Mouse (Mus musculus) embryonic fibroblast, embryonic 13.5 days (primary cell): ENCODE results near the gene Agap1. TPM values are rescaled to one million over a fixed set of nuclear protein-coding genes. Genes with fewer than 3 reads are reported as not detected.

Experiments used
- H3K27ac ChIP-seq: 2 replicates; pipeline ENCODE4 v1.5.1; 2012; ENCODE audit warnings: low read length, control low read depth, inconsistent platforms; ENCODE audit not compliant: insufficient read depth
- H3K4me1 ChIP-seq: 2 replicates; pipeline ENCODE4 v1.6.1; 2011; ENCODE audit warnings: low read length; ENCODE audit not compliant: control insufficient read depth, insufficient read depth
- H3K4me3 ChIP-seq: 2 replicates; pipeline ENCODE4 v1.5.1; 2011; ENCODE audit warnings: mild to moderate bottlenecking, control low read depth, low read length; ENCODE audit not compliant: insufficient read depth
- CTCF ChIP-seq: IDR thresholded peaks from 2 replicates; pipeline ENCODE4 v1.5.1; 2011; ENCODE audit warnings: mild to moderate bottlenecking, control low read depth, low read length, moderate library complexity, borderline replicate concordance; ENCODE audit not compliant: insufficient read depth
- POLR2A ChIP-seq: IDR thresholded peaks from 2 replicates; pipeline ENCODE4 v1.6.1; 2011; ENCODE audit warnings: low read depth, mild to moderate bottlenecking, control low read depth, low read length, moderate library complexity
- polyA plus RNA-seq: library from polyadenylated mRNA; stranded (reverse); fragments of >200 nt; gene quantifications from 2 replicates; pipeline ENCODE4 v1.2.4, GENCODE M21; 2011; ENCODE audit warnings: low read depth; ENCODE audit not compliant: missing spikeins, insufficient read length

Agap1 gene
- polyA plus RNA-seq, 1 experiment, result 32.1 TPM

- TF ChIP-seq CTCF, result no peak
- TF ChIP-seq POLR2A, result no peak
- Histone ChIP-seq H3K4me3 (no peak overlapping the region), H3K27ac (no peak overlapping the region), H3K4me1 (no peaks in the 10 kb centered on the region)
Observed at GRCm38 (mm10) chr1:89935493-89936348, 481.1 kb downstream of the Agap1 start.

GRCm38 (mm10) chr1:89938884-89939595 is 484.4 kb downstream of the Agap1 start:
- no peak overlapping the region for H3K4me3 ChIP-seq
- H3K27ac ChIP-seq, result no peak overlapping the region
- H3K4me1 ChIP-seq, result no peaks in the 10 kb centered on the region
- no peak for TF ChIP-seq POLR2A
- TF ChIP-seq CTCF, result no peak

- H3K4me1 ChIP-seq, result 0 out of 2 replicates have a peak, but pooled peaks cover 3% of the 10 kb centered on the region
- TF ChIP-seq POLR2A, result no peak
- TF ChIP-seq CTCF, result no peak
- no peak overlapping the region for H3K27ac ChIP-seq
- no peak overlapping the region for H3K4me3 ChIP-seq
Observed at GRCm38 (mm10) chr1:89939596-89939960, 485.0 kb downstream of the Agap1 start.

GRCm38 (mm10) chr1:89939981-89940726 is 485.5 kb downstream of the Agap1 start:
- TF ChIP-seq CTCF (peak; percentile 71), POLR2A (no peak)
- 0 out of 2 replicates have a peak, but pooled peaks cover 3% of the 10 kb centered on the region for H3K4me1 ChIP-seq
- no peak overlapping the region for H3K4me3 ChIP-seq
- H3K27ac ChIP-seq, result no peak overlapping the region

DNA sequence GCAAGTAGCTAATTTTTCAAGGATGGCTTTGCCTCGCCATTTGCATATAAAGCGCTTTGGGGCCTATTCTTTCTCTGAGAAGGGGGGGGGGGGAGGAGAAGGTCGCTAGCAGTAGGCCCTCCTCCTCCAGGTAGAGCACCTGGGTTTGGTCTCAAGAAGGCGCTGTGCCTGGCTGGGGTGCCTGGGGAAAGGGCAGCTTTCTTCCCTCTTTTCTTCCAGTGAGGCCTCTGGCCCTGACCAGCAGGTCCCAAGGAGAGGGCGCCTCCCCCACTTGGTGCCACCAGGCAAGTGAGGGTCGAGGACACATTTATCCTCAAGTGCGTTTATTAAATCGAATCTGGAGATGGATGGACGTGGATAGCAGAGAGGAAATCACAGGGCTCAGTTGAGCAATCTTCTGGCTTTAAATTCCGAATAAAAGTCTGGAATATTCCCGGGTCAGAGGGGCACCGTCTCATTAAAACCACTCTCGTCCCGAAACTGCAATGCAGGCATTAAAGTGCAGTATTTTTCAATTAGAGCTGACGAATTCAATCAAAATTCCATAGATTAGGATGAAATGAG is 486.4 kb downstream of the Agap1 start:
- Histone ChIP-seq H3K4me3 (no peak overlapping the region), H3K4me1 (0 out of 2 replicates have a peak, but pooled peaks cover 3% of the 10 kb centered on the region), H3K27ac (no peak overlapping the region)
- TF ChIP-seq POLR2A, result no peak
- TF ChIP-seq CTCF, result no peak

GRCm38 (mm10) chr1:89941701-89942381 is 487.2 kb downstream of the Agap1 start:
- Histone ChIP-seq H3K27ac (no peak overlapping the region), H3K4me3 (peak overlapping the region; percentile 20), H3K4me1 (0 out of 2 replicates have a peak, but pooled peaks cover 3% of the 10 kb centered on the region)
- TF ChIP-seq CTCF, result no peak
- no peak for TF ChIP-seq POLR2A

GRCm38 (mm10) chr1:89942395-89942976 is 487.9 kb downstream of the Agap1 start:
- TF ChIP-seq CTCF (no peak), POLR2A (no peak)
- H3K4me3 ChIP-seq, result peak overlapping the region; percentile 20
- 0 out of 2 replicates have a peak, but pooled peaks cover 3% of the 10 kb centered on the region for H3K4me1 ChIP-seq
- H3K27ac ChIP-seq, result no peak overlapping the region

- Histone ChIP-seq H3K27ac (no peak overlapping the region), H3K4me1 (0 out of 2 replicates have a peak, but pooled peaks cover 3% of the 10 kb centered on the region), H3K4me3 (no peak overlapping the region)
- TF ChIP-seq POLR2A (no peak), CTCF (peak; percentile 87)
Observed at GRCm38 (mm10) chr1:89943202-89943601, 488.6 kb downstream of the Agap1 start.
